Mouse (Mus musculus): Measurements from ENCODE around the gene Os9.
"Not testable (repeated sequence)": the region's sequence is repeated elsewhere in the genome, so short reads cannot be mapped to it uniquely, and the experiment has no call there.

Gene Os9

DNA sequence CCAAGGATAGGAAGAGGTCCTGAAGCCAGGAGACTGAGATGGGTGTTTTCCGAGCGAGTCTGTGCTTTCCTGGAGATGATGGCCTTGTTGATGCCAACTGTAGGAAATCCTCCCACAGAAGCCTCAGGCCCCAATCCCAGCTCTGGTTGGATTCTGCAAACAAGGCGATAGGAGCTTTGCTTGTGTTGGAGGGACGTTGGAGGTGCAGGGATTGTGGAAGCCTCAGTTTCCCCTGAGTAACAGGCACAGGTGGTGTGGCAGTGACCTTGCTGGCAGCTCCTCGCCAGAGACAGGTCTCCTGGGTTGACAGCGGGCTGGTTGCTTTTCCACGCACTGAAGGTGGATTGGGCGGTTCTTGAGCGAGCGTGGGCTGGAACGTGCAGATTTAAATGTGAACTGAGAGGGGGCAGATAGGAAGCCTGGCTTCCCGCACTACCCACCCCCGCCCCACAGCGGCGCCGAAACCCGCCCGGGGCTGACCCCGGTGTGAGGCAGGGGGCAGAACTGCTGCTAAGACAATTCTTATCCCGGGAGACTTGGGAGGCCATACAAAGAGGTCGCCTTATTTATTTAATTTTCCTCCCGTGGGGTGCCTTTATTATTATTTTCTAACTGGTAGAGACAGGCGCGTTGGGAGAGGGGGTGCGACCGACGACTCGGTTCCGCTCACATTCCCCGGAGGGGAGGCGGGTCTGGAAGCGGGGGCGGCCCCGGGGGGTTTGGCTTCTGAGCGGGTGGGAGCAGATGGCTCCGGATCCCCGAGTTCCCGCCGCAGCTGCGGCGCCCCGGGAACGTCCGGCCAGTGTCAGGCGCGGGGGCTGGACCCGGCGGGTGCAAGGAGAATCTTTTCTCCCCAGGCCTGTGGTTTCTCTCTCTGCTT is 39.8 kb downstream of the Os9 start:
- no peak for DNase-seq (ENCODE audit: low spot score)

GRCm38 (mm10) chr10:127079665-127080391 is 41.1 kb downstream of the Os9 start:
- no peak for DNase-seq (ENCODE audit: low spot score)

- no peak for DNase-seq (ENCODE audit: low spot score)
These were observed 42.0 kb downstream of the Os9 start for GRCm38 (mm10) chr10:127078677-127079575.

DNA sequence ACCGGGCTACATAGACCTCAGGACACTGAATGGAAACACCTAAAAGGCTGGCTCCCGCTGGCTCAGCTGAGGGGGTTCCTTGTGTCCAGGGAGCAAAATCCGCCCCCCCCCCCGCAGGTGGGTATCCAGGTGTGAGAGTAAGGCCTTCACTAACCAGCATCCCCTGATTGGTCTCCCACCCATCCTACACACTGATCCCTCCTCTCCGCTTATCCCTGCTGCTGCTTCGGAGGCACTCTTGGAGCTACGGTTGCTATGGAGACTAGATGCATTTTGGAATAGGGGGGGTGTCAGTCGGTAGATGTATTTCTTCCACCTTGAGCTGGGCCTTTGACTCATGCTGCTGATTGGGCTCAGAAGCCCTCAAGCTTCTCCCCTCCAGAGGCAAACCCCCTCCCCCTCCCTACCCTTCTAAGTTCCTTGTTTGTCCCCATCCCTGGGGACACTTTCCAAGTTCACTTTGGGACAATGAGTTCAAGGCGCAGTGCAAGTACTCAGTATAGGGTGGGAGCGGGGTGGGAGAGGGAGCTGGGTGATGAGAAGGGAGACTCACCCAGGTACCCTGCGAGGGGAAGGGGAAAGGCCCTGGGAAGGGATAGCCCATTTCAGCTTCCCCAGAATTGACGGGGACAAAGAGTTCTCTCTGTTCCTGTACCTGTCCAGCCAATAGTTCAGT is 42.8 kb downstream of the Os9 start:
- DNase-seq (ENCODE audit: low spot score) = no peak

DNA sequence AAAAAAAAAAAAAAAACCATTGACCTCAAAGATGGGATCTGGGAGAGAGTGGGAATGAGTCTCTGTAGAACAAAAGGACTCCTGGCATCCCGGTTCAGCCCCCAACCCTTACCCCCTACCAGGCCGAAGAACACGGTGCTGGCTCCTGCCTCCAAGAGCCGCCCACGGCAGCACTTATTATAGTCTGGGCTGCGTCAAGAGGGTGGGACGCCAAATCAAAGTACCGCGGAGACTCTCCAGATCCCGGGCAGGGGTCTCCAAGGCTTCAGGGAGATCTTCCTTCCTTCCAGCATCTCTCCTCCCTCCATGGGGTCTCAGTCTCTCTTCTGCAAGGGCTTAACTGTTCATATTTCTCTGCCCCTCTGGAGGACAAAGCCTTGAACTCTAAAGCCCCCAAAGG is 43.4 kb downstream of the Os9 start:
- no peak for DNase-seq (ENCODE audit: low spot score)

DNA sequence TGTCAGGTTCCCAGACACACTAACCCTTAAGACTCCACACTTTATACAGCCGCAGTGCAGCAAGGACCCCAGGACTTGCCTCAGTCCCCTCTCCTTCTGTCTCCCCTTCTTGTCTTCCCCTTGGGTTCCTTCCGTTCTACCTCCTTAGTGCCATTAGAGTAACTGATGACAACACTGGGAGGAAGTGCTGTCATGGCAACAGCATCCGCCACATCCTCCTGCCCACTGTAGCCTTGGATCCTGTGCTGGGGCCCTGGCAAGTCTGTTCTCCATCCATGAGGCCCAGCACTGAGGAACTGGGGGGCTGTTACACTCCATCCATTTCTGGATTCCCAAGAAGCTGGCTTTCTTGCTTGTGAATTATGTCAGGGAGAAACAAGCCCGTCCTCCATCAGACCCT is 44.8 kb downstream of the Os9 start:
- no peak for DNase-seq (ENCODE audit: low spot score)

- DNase-seq (ENCODE audit: low spot score) = no peak
These were observed 45.3 kb downstream of the Os9 start for GRCm38 (mm10) chr10:127075651-127076050.

DNA sequence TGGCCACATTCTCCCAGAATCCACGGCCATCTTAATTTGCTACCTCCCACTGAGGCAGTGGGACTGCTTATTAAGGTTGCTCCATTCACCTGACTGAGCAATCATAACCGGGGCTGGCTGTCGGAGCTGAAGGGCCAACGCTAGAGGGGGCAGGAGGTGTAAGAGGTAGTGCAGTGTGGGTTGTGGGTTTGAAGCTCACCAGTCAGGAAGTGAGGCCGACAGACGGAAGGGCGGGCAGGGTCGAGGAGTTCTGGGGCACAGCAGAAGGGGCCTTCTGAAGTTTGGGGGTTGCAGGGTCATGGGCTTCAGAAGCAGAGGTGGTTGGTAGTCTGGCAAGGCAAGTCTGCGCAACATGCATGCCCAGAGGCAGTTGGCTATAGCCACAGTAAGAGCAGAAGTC is 45.9 kb downstream of the Os9 start, which contains the start of gene Agap2:
Gene Agap2 (plus strand): TSS at position 205 of the 400 bp plus-strand sequence.
- DNase-seq (ENCODE audit: low spot score) = no peak

DNA sequence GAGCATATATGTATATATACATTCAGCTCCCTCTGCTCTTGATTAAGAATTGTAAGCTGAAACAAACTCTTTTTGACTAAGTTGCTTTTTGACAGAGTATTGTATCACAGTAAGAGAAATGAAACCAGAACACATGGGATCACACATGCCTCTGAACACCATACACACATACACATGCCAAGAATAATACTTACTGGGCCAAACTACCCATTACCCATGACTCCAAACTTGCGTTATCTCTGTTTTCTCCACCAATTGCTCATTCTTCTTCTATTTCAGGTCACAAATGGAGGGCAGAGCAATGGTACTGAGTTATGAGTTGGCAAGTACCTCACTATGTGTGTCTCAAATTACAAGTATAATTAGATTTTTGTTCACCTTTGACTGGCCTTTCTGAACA is 47.0 kb downstream of the Os9 start:
- no peak for DNase-seq (ENCODE audit: low spot score)

DNA sequence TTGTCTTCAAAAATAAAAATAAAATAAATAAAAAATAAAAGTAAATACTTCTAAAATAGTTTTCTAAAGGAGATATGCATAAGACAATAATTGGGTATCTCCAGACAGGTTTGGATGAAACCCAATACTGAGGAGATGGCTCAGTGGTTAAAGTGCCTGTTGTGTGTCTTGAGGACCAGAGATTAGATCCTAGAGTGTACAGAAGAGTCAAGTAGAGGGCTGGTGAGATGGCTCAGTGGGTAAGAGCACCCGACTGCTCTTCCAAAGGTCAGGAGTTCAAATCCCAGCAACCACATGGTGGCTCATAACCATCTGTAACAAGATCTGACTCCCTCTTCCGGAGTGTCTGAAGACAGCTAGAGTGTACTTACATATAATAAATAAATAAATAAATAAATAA is 48.0 kb downstream of the Os9 start:
- DNase-seq (ENCODE audit: low spot score) = not testable (repeated sequence)

DNA sequence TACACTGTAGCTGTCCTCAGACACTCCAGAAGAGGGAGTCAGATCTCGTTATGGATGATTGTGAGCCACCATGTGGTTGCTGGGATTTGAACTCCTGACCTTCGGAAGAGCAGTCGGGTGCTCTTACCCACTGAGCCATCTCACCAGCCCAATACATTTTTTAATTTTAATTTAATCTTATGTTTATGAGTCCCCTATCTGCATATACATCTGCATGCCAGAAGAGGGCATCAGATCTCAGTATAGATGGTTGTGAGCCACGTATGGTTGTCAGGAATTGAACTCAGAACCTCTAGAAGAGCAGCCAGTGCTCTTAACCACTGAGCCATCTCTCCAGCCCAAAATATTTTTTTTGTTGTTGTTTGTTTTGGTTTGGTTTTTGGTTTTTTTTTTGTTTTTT is 48.7 kb downstream of the Os9 start:
- DNase-seq (ENCODE audit: low spot score) = not testable (repeated sequence)

- no peak for DNase-seq (ENCODE audit: low spot score)
These were observed 49.7 kb downstream of the Os9 start for GRCm38 (mm10) chr10:127071203-127071602.

DNA sequence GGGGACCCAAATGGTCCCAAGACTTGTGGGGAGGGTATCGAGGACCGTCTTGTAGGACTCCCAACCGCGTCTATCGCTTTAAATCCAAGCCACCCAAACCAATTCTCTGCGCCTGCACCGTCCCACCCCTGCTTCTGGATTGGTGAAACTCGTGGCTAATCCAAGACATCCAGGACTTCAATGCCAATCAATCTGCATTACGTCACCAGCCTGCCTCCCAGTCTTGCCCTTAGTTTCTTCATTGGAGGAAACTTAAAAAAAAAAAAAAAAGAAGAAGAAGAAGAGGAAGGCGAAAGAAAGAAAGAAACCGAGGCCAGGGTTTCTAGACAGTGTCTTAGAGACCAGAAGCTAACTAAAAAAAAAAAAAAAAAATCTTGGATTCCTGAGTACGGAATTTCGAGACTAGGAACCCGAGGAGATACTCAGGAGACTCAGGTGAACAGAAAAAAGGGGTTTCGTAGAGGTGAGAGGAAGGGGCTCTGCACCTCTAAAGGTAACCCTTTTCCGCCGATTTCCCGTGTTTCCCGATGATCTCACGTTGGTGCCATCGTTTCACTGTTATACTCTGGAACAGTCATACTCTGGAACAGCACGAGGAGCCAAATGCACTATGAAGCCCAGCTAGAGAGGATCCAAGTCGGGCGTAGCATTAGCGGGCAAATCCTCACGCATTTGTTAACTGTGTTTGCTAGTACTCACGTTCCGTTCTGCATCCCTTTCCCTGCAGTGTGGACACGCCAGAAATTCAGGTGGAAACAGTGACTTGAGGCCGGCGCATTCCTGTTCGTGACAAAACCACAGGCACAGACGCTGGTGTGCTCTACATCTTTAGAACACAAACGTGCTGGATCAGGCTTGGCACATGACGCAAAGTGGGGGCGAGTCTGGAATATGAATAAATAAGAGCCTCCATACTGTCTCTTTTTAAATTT is 50.5 kb downstream of the Os9 start, which contains the start of gene Tspan31:
Gene Tspan31 (minus strand): TSS at position 75 of the 932 bp plus-strand sequence.
- DNase-seq (ENCODE audit: low spot score) = peak; percentile 91

GRCm38 (mm10) chr10:127069281-127070189 is 51.4 kb downstream of the Os9 start:
- DNase-seq (ENCODE audit: low spot score) = no peak

- no peak for DNase-seq (ENCODE audit: low spot score)
These were observed 52.4 kb downstream of the Os9 start for GRCm38 (mm10) chr10:127068360-127069038.

DNA sequence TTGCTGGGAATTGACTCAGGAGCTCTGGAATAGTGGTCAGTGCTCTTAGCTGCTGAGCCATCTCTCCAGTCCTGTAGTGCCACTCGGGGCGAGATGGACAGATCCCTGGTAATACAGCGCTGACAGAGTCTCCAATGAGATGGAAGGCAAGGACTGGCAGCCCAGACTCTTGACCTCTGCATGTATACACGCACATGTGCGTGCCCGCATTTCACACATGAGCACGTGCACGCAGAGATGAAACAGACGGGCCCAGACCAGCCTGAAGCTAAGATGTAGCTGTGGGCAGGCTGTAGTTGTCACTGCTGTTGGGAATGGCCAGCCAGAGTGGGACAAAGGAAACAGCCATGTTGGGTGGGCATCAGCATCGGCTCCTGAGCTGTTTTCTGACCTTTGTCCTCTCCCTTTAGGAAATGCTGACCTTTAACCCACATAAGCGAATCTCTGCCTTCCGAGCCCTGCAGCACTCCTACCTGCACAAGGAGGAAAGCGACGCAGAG is 54.4 kb downstream of the Os9 start:
- DNase-seq (ENCODE audit: low spot score) = no peak

DNA sequence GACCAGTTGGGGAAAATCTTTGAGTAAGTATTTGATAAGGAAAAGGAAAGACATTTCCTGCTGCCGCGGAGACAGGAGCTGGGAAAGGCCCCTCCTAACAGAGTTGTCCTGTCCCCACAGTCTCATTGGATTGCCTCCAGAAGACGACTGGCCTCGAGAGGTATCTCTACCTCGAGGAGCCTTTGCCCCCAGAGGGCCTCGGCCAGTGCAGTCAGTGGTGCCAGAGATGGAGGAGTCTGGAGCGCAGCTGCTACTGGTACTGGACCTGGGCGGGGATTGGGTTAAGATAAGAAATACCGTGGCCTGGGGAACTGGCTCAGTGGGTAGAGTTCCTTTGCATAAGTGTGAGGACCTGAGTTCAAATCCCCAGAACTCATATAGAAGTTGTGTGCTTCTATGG is 55.0 kb downstream of the Os9 start:
- no peak for DNase-seq (ENCODE audit: low spot score)

All from urinary bladder, postnatal 14 days (tissue).